12 mouse cellular contexts compared by ENCODE assay signal in genomic region chr11:96618789-96619445, GRCm38 (mm10).
DNase-seq lines count a peak whose midpoint lies in the region; ATAC-seq and TF ChIP-seq lines count a peak whose summit lies in the region.
"Had no signal": no experiment of that assay in that cellular context is flagged by ENCODE, and none has a peak within 500 bp of the region (broad histone marks: within the 10 kb centered on the region; RNA-seq: fewer than 3 reads in every experiment).

No protein-coding gene starts in this region.

- no peaks in the 10 kb centered on the region for H3K79me2 ChIP-seq in heart, adult 2 months (replicated peaks; ENCODE audit: control insufficient read depth, insufficient read depth, low read length)
- no peaks in the 10 kb centered on the region for H3K79me2 ChIP-seq in C2C12 (ENCODE audit: control insufficient read depth, insufficient read depth)

- peak overlapping the region; percentile 32 for H3K4me2 ChIP-seq in hindbrain, embryonic 15.5 days

- H3K79me3 ChIP-seq in C2C12 (ENCODE audit: low read depth), result no peaks in the 10 kb centered on the region

- intact Hi-C loops in heart, adult 2 months (cut with DNase I), result no loop called here
- intact Hi-C loops in heart, postnatal 25 days (cut with DNase I), result loop anchor here (2.0 kb wide), 1 partner anchor 340 kb away; no protein-coding TSS in a partner anchor

- peaks cover 1% of the 10 kb centered on the region for H3K4me1 ChIP-seq in heart, adult 2 months (ENCODE audit: control insufficient read depth, insufficient read depth, low read length)
- H3K4me1 ChIP-seq in hindbrain, embryonic 15.5 days (replicated peaks), result peaks cover 20% of the 10 kb centered on the region

- H3K9me3 ChIP-seq in hindbrain, embryonic 15.5 days, result no peaks in the 10 kb centered on the region

- no peak for TF ChIP-seq EP300 in heart, adult 2 months (IDR thresholded peaks at IDR 0.05; ENCODE audit: insufficient read depth, low read depth, low read length)

- no peak for ATAC-seq in hindbrain, embryonic 15.5 days (ENCODE audit: low FRiP score, low read depth)
- ATAC-seq: forebrain, embryonic 16.5 days had no signal

- H3ac ChIP-seq in C2C12 (ENCODE audit: control insufficient read depth, insufficient read length, low read depth), result no peak overlapping the region

- TF ChIP-seq CTCF in heart, adult 2 months (IDR thresholded peaks at IDR 0.05), result no peak
- no peak for TF ChIP-seq CTCF in C2C12 (IDR thresholded peaks at IDR 0.05; ENCODE audit: control insufficient read depth, insufficient read depth, insufficient read length)

- TF ChIP-seq POLR2A in heart, adult 2 months (IDR thresholded peaks at IDR 0.05; ENCODE audit: insufficient read depth, low read depth, low read length), result no peak

- WGBS in heart, adult 2 months, result 57% methylated on average over 16 of the region's 16 CpGs
- 63% methylated on average over 16 of the region's 16 CpGs for WGBS in hindbrain, embryonic 15.5 days

- H3K27ac ChIP-seq in heart, adult 2 months, result peak overlapping the region; percentile 17; the same call in 1 of the 2 replicates
- peak overlapping the region; percentile 69 for H3K27ac ChIP-seq in hindbrain, embryonic 15.5 days (replicated peaks)

- DNase-seq in heart, adult 2 months, result no peak
- no peak for DNase-seq in heart, postnatal 25 days (ENCODE audit: low spot score)
- peak; percentile 31 for DNase-seq in kidney, postnatal 10 days
- DNase-seq in left cerebral cortex, adult 8-10 months (ENCODE audit: low spot score in 2 of 2), result no peak
- no peak for DNase-seq in thymus, postnatal 36 days
- DNase-seq: gastrocnemius, postnatal 25 days; liver; lung, postnatal 14 days; thymus, adult 18-20 months had no signal

- H3K27me3 ChIP-seq in heart, adult 2 months (ENCODE audit: control insufficient read depth, insufficient read depth, low read length), result no peaks in the 10 kb centered on the region
- peaks cover 34% of the 10 kb centered on the region for H3K27me3 ChIP-seq in C2C12 (ENCODE audit: control insufficient read depth, insufficient read depth, insufficient read length)
- H3K27me3 ChIP-seq in hindbrain, embryonic 15.5 days, result 0 out of 2 replicates have a peak, but pooled peaks cover 5% of the 10 kb centered on the region

- H3K9ac ChIP-seq in heart, adult 2 months (ENCODE audit: low read depth, low read length), result no peak overlapping the region
- H3K9ac ChIP-seq in hindbrain, embryonic 15.5 days, result no peak overlapping the region

- H3K36me3 ChIP-seq in heart, adult 2 months (ENCODE audit: control insufficient read depth, insufficient read depth, low read length), result peaks cover 2% of the 10 kb centered on the region; the same call in 1 of the 2 replicates
- no peaks in the 10 kb centered on the region for H3K36me3 ChIP-seq in C2C12 (ENCODE audit: control insufficient read depth, insufficient read depth)
- H3K36me3 ChIP-seq in hindbrain, embryonic 15.5 days, result no peaks in the 10 kb centered on the region

- no peak overlapping the region for H3K4me3 ChIP-seq in heart, adult 2 months
- H3K4me3 ChIP-seq in C2C12 (ENCODE audit: insufficient read depth, poor library complexity, severe bottlenecking), result no peak overlapping the region
- no peak overlapping the region for H3K4me3 ChIP-seq in hindbrain, embryonic 15.5 days

TF ChIP-seq in C2C12, 6 proteins besides CTCF, POLR2A, EP300 and RAD21:
- TF ChIP-seq USF1 (IDR thresholded peaks at IDR 0.05; ENCODE audit: low read depth) (peak; percentile 16), MYOG (IDR thresholded peaks at IDR 0.05; ENCODE audit: control insufficient read depth, extremely low read depth, insufficient read length) (no peak)
